Mouse (Mus musculus): Measurements from ENCODE around the gene Gnai3. TPM values are rescaled to one million over a fixed set of nuclear protein-coding genes. Genes with fewer than 3 reads are reported as not detected.
A peak's percentile ranks its signal among the peaks of the same experiment; 100 is the strongest.

Gene Gnai3
- polyA plus RNA-seq, 1 experiment from 2014 or later = 217 TPM

GRCm38 (mm10) chr3:108085721-108086469, 60.1 kb downstream of the Gnai3 start:
- under 1% methylated on average over 31 of the region's 31 CpGs for WGBS
- ATAC-seq (ENCODE audit: low FRiP score) = peak; percentile 74
- no peaks in the 10 kb centered on the region for H3K9me3 ChIP-seq (ENCODE audit: control insufficient read depth, low read length)
- H3K9ac ChIP-seq (ENCODE audit: low read length) = peak overlapping the region; percentile 64
- peak overlapping the region; percentile 84 for H3K27ac ChIP-seq (ENCODE audit: low read depth, low read length)
- peak overlapping the region; percentile 76 for H3K4me2 ChIP-seq
- H3K4me3 ChIP-seq (ENCODE audit: low read depth, low read length) = peak overlapping the region; percentile 49
- H3K4me1 ChIP-seq (ENCODE audit: control insufficient read depth, insufficient read depth, low read length) = peaks cover 28% of the 10 kb centered on the region
- peak; percentile 94 for DNase-seq (ENCODE audit: low spot score, missing footprints)
- no peaks in the 10 kb centered on the region for H3K36me3 ChIP-seq (ENCODE audit: control insufficient read depth, insufficient read depth, low read length)
- H3K27me3 ChIP-seq (ENCODE audit: control insufficient read depth, insufficient read depth, low read length) = no peaks in the 10 kb centered on the region; the same call in 1 of the 2 replicates

GRCm38 (mm10) chr3:108085281-108085720, 60.6 kb downstream of the Gnai3 start:
- Histone ChIP-seq H3K9me3 (ENCODE audit: control insufficient read depth, low read length) (no peaks in the 10 kb centered on the region), H3K9ac (ENCODE audit: low read length) (peak overlapping the region; percentile 64), H3K4me1 (ENCODE audit: control insufficient read depth, insufficient read depth, low read length) (peaks cover 28% of the 10 kb centered on the region), H3K27me3 (ENCODE audit: control insufficient read depth, insufficient read depth, low read length) (no peaks in the 10 kb centered on the region; the same call in 1 of the 2 replicates), H3K4me3 (ENCODE audit: low read depth, low read length) (peak overlapping the region; percentile 49), H3K27ac (ENCODE audit: low read depth, low read length) (peak overlapping the region; percentile 84), H3K4me2 (peak overlapping the region; percentile 76), H3K36me3 (ENCODE audit: control insufficient read depth, insufficient read depth, low read length) (no peaks in the 10 kb centered on the region)
- peak; percentile 97 for DNase-seq (ENCODE audit: low spot score, missing footprints)
- WGBS = 1% methylated on average over 14 of the region's 14 CpGs
- peak; percentile 88 for ATAC-seq (ENCODE audit: low FRiP score)

- Histone ChIP-seq H3K4me3 (ENCODE audit: low read depth, low read length) (peak overlapping the region; percentile 49), H3K4me1 (ENCODE audit: control insufficient read depth, insufficient read depth, low read length) (peaks cover 28% of the 10 kb centered on the region), H3K4me2 (peak overlapping the region; percentile 76), H3K9ac (ENCODE audit: low read length) (peak overlapping the region; percentile 64), H3K27ac (ENCODE audit: low read depth, low read length) (peak overlapping the region; percentile 84), H3K27me3 (ENCODE audit: control insufficient read depth, insufficient read depth, low read length) (no peaks in the 10 kb centered on the region), H3K9me3 (ENCODE audit: control insufficient read depth, low read length) (no peaks in the 10 kb centered on the region), H3K36me3 (ENCODE audit: control insufficient read depth, insufficient read depth, low read length) (no peaks in the 10 kb centered on the region)
- WGBS = 21% methylated on average over 13 of the region's 13 CpGs
- ATAC-seq (ENCODE audit: low FRiP score) (peak; percentile 30), DNase-seq (ENCODE audit: low spot score, missing footprints) (no peak)
Observed at GRCm38 (mm10) chr3:108084767-108085270, 61.1 kb downstream of the Gnai3 start.

GRCm38 (mm10) chr3:108083904-108084407, 62.0 kb downstream of the Gnai3 start:
- Histone ChIP-seq H3K27me3 (ENCODE audit: control insufficient read depth, insufficient read depth, low read length) (no peaks in the 10 kb centered on the region), H3K4me1 (ENCODE audit: control insufficient read depth, insufficient read depth, low read length) (peaks cover 28% of the 10 kb centered on the region), H3K4me3 (ENCODE audit: low read depth, low read length) (no peak overlapping the region)

GRCm38 (mm10) chr3:108083161-108083560, 62.8 kb downstream of the Gnai3 start:
- no peak overlapping the region for H3K4me3 ChIP-seq (ENCODE audit: low read depth, low read length)
- peaks cover 3% of the 10 kb centered on the region; the same call in 1 of the 2 replicates for H3K36me3 ChIP-seq (ENCODE audit: control insufficient read depth, insufficient read depth, low read length)
- H3K27ac ChIP-seq (ENCODE audit: low read depth, low read length) = no peak overlapping the region
- H3K27me3 ChIP-seq (ENCODE audit: control insufficient read depth, insufficient read depth, low read length) = no peaks in the 10 kb centered on the region
- DNase-seq (ENCODE audit: low spot score, missing footprints) (peak; percentile 35), ATAC-seq (ENCODE audit: low FRiP score) (no peak)
- H3K4me1 ChIP-seq (ENCODE audit: control insufficient read depth, insufficient read depth, low read length) = peaks cover 28% of the 10 kb centered on the region
- 67% methylated on average over 2 of the region's 2 CpGs for WGBS
- H3K9ac ChIP-seq (ENCODE audit: low read length) = no peak overlapping the region
- H3K4me2 ChIP-seq = no peak overlapping the region
- H3K9me3 ChIP-seq (ENCODE audit: control insufficient read depth, low read length) = no peaks in the 10 kb centered on the region

More at GRCm38 (mm10) chr3:108083904-108084407, 62.0 kb downstream of the Gnai3 start:
- 84% methylated on average over 4 of the region's 4 CpGs for WGBS
- Histone ChIP-seq H3K4me2 (peak overlapping the region; percentile 76), H3K27ac (ENCODE audit: low read depth, low read length) (no peak overlapping the region), H3K36me3 (ENCODE audit: control insufficient read depth, insufficient read depth, low read length) (peaks cover 2% of the 10 kb centered on the region; the same call in 1 of the 2 replicates), H3K9me3 (ENCODE audit: control insufficient read depth, low read length) (no peaks in the 10 kb centered on the region), H3K9ac (ENCODE audit: low read length) (no peak overlapping the region; the same call in 1 of the 2 replicates)
- ATAC-seq (ENCODE audit: low FRiP score) (no peak), DNase-seq (ENCODE audit: low spot score, missing footprints) (peak; percentile 72)

- Histone ChIP-seq H3K36me3 (ENCODE audit: control insufficient read depth, insufficient read depth, low read length) (peaks cover 3% of the 10 kb centered on the region; the same call in 1 of the 2 replicates), H3K4me1 (ENCODE audit: control insufficient read depth, insufficient read depth, low read length) (peaks cover 28% of the 10 kb centered on the region), H3K4me3 (ENCODE audit: low read depth, low read length) (no peak overlapping the region), H3K9ac (ENCODE audit: low read length) (peak overlapping the region; percentile 34; the same call in 1 of the 2 replicates), H3K4me2 (peak overlapping the region; percentile 12; the same call in 1 of the 2 replicates), H3K9me3 (ENCODE audit: control insufficient read depth, low read length) (no peaks in the 10 kb centered on the region), H3K27me3 (ENCODE audit: control insufficient read depth, insufficient read depth, low read length) (no peaks in the 10 kb centered on the region), H3K27ac (ENCODE audit: low read depth, low read length) (no peak overlapping the region)
- 57% methylated on average over 1 of the region's 1 CpGs for WGBS
- ATAC-seq (ENCODE audit: low FRiP score) (no peak), DNase-seq (ENCODE audit: low spot score, missing footprints) (peak; percentile 77)
Observed at GRCm38 (mm10) chr3:108082251-108082875, 63.6 kb downstream of the Gnai3 start.

- Histone ChIP-seq H3K4me1 (ENCODE audit: control insufficient read depth, insufficient read depth, low read length) (peaks cover 28% of the 10 kb centered on the region), H3K4me3 (ENCODE audit: low read depth, low read length) (no peak overlapping the region), H3K9ac (ENCODE audit: low read length) (no peak overlapping the region), H3K9me3 (ENCODE audit: control insufficient read depth, low read length) (no peaks in the 10 kb centered on the region), H3K27ac (ENCODE audit: low read depth, low read length) (no peak overlapping the region), H3K36me3 (ENCODE audit: control insufficient read depth, insufficient read depth, low read length) (peaks cover 6% of the 10 kb centered on the region), H3K27me3 (ENCODE audit: control insufficient read depth, insufficient read depth, low read length) (no peaks in the 10 kb centered on the region), H3K4me2 (no peak overlapping the region)
- DNase-seq (ENCODE audit: low spot score, missing footprints) = peak; percentile 74
- ATAC-seq (ENCODE audit: low FRiP score) = no peak
- WGBS = 60% methylated on average over 4 of the region's 4 CpGs
Observed at GRCm38 (mm10) chr3:108081681-108082080, 64.3 kb downstream of the Gnai3 start.

- H3K36me3 ChIP-seq (ENCODE audit: control insufficient read depth, insufficient read depth, low read length) = peaks cover 24% of the 10 kb centered on the region
- DNase-seq (ENCODE audit: low spot score, missing footprints) = peak; percentile 59
- H3K4me3 ChIP-seq (ENCODE audit: low read depth, low read length) = no peak overlapping the region
- 91% methylated on average over 9 of the region's 9 CpGs for WGBS
- no peak overlapping the region for H3K9ac ChIP-seq (ENCODE audit: low read length)
- no peak overlapping the region for H3K27ac ChIP-seq (ENCODE audit: low read depth, low read length)
- H3K9me3 ChIP-seq (ENCODE audit: control insufficient read depth, low read length) = no peaks in the 10 kb centered on the region
- H3K4me2 ChIP-seq = no peak overlapping the region
- ATAC-seq (ENCODE audit: low FRiP score) = no peak
- H3K27me3 ChIP-seq (ENCODE audit: control insufficient read depth, insufficient read depth, low read length) = no peaks in the 10 kb centered on the region
- H3K4me1 ChIP-seq (ENCODE audit: control insufficient read depth, insufficient read depth, low read length) = peaks cover under 1% of the 10 kb centered on the region; the same call in 1 of the 2 replicates
Observed at GRCm38 (mm10) chr3:108076836-108077235, 69.1 kb downstream of the Gnai3 start.
